Mouse (Mus musculus): ENCODE results near the gene Ostf1.

DNA sequence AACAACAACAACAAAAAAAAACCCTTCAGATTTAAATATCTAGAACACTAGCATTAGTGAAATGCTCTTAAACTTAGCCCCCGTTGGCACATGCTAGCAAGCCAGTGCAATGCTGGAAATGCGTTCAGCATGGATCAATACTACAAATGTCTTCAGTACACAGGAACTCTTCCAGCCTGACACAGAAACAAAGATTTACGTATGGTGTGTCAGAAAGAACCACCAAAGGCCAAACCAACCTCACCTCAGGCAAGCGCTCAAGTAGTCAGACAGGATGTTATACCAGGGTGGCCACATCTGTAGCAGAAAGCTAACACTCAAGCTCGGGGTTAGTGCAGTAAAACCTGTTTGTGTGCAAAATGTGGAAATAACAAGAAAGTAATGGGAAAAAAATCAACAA, 12.6 kb downstream of the Ostf1 start:
- TF ChIP-seq CTCF (IDR thresholded peaks at IDR 0.05; ENCODE audit: control insufficient read depth, insufficient read depth, insufficient read length): no peak
- TF ChIP-seq MAX (IDR thresholded peaks at IDR 0.05): no peak
